Mouse (Mus musculus): ENCODE results near the gene Slc22a16. TPM values are rescaled to one million over a fixed set of nuclear protein-coding genes. Genes with fewer than 3 reads are reported as not detected.

Gene Slc22a16
- polyA plus RNA-seq, 1 experiment from 2014 or later, result not detected

DNA sequence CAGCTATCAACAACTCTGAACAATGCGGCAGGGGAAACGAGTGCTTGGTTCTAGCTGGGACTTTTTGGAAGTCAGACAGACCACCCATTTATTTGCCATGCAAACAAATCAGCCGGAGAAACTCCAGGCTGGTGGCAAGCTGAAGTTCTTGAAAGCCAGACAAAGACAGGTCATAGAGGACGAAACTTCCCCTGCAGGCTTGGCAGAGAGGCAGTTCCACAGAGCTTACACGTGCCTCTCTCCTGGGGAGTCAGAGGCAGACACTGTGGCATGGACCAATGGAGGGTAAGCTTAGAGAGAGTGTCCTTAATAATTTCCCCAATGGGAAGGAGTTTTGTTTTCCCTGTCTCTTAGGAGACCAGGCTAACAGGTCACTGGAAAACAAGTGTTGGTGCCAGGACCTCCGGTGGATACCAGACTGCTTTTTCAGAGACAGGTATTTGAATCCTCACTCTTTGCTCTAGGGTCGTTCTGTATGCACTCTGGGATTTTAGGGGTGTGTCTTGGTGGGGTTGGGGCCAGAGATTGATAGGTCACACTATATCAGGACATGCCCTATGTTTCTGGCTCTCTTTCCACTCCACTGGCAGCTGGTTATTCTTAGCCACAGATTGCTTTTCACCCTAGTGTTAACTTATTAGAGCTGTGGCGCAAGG is 59.6 kb downstream of the Slc22a16 start, which contains the start of gene Ddo:
Gene Ddo, plus strand, starts transcription at position 356 of the 656 bp plus-strand sequence.
- H3K27ac ChIP-seq, result no peak within 1 kb of the TSS
- H3K36me3 ChIP-seq (replicated peaks), result no peaks in the 10 kb centered on the region
- H3K9me3 ChIP-seq, result no peaks in the 10 kb centered on the region
- no peak for DNase-seq (ENCODE audit: extremely low spot score, low spot score)
- WGBS, result 82% methylated on average over 8 of the region's 8 CpGs
- H3K4me3 ChIP-seq, result no peak within 1 kb of the TSS
- no peaks in the 10 kb centered on the region for H3K27me3 ChIP-seq (ENCODE audit: poor library complexity, severe bottlenecking)
- H3K4me1 ChIP-seq, result peaks cover 9% of the 10 kb centered on the region

- Histone ChIP-seq H3K36me3 (replicated peaks) (no peaks in the 10 kb centered on the region), H3K4me1 (peaks cover 9% of the 10 kb centered on the region), H3K4me3 (no peak overlapping the region), H3K27me3 (ENCODE audit: poor library complexity, severe bottlenecking) (no peaks in the 10 kb centered on the region), H3K27ac (no peak overlapping the region), H3K9me3 (no peaks in the 10 kb centered on the region)
- DNase-seq (ENCODE audit: extremely low spot score, low spot score), result no peak
- 92% methylated on average over 5 of the region's 5 CpGs for WGBS
These were observed 60.3 kb downstream of the Slc22a16 start for GRCm38 (mm10) chr10:40630457-40630856.

GRCm38 (mm10) chr10:40630961-40631360 is 60.8 kb downstream of the Slc22a16 start:
- no peak overlapping the region for H3K4me3 ChIP-seq
- H3K36me3 ChIP-seq (replicated peaks), result no peaks in the 10 kb centered on the region
- H3K27ac ChIP-seq, result no peak overlapping the region
- peaks cover 9% of the 10 kb centered on the region for H3K4me1 ChIP-seq
- no peak for DNase-seq (ENCODE audit: extremely low spot score, low spot score)
- H3K27me3 ChIP-seq (ENCODE audit: poor library complexity, severe bottlenecking), result no peaks in the 10 kb centered on the region
- 87% methylated on average over 9 of the region's 9 CpGs for WGBS
- no peaks in the 10 kb centered on the region for H3K9me3 ChIP-seq

- Histone ChIP-seq H3K9me3 (no peaks in the 10 kb centered on the region), H3K36me3 (replicated peaks) (no peaks in the 10 kb centered on the region), H3K27ac (no peak overlapping the region), H3K4me1 (peaks cover 9% of the 10 kb centered on the region), H3K27me3 (ENCODE audit: poor library complexity, severe bottlenecking) (no peaks in the 10 kb centered on the region), H3K4me3 (no peak overlapping the region)
- no peak for DNase-seq (ENCODE audit: extremely low spot score, low spot score)
- 90% methylated on average over 3 of the region's 3 CpGs for WGBS
These were observed 62.0 kb downstream of the Slc22a16 start for GRCm38 (mm10) chr10:40632087-40632486.

DNA sequence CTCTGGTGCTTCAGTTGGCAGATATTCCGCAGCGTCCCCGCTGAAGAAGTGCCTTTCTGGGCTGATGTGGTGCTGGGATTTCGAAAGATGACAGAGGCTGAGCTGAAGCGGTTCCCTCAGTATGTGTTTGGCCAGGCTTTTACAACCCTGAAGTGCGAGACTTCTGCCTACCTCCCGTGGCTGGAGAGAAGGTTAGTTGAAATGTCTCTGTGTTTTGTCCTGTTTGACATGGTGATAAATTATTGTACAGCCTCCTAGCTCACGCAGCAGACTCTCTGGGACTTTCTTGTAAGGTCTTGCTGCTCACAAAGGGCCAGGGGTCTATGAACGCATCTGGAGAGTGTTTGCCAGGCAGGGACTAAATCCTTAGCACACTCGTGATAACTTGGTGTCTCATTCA is 67.2 kb downstream of the Slc22a16 start:
- no peak for DNase-seq (ENCODE audit: extremely low spot score, low spot score)
- no peaks in the 10 kb centered on the region for H3K36me3 ChIP-seq (replicated peaks)
- H3K27me3 ChIP-seq (ENCODE audit: poor library complexity, severe bottlenecking), result peaks cover 5% of the 10 kb centered on the region; the same call in 1 of the 2 replicates
- H3K4me1 ChIP-seq, result peaks cover 25% of the 10 kb centered on the region
- H3K27ac ChIP-seq, result no peak overlapping the region
- WGBS, result 75% methylated on average over 10 of the region's 10 CpGs
- H3K9me3 ChIP-seq, result no peaks in the 10 kb centered on the region
- no peak overlapping the region for H3K4me3 ChIP-seq

DNA sequence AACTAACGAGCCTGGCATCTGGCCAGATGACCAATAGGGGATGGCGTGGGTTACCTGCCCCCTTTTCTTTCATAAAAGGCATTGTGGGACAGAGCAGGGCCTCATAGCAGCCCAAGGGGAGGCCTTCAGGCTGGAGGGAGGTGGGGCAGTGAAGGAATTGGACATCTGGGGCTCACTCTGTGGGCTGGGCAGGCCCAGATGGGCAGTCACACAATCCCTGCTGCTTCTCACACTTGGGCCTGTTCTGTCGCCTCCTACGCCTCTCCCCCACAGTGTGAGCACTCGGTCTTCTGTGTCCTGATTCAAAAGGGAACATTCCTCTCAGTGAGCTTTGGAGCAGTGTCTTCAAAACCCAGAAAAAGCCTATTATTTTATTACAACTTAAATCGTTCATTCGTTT is 68.1 kb downstream of the Slc22a16 start:
- H3K27me3 ChIP-seq (ENCODE audit: poor library complexity, severe bottlenecking), result peaks cover 5% of the 10 kb centered on the region; the same call in 1 of the 2 replicates
- no peaks in the 10 kb centered on the region for H3K36me3 ChIP-seq (replicated peaks)
- 58% methylated on average over 7 of the region's 7 CpGs for WGBS
- no peaks in the 10 kb centered on the region for H3K9me3 ChIP-seq
- H3K27ac ChIP-seq, result peak overlapping the region; percentile 68
- H3K4me1 ChIP-seq, result peaks cover 25% of the 10 kb centered on the region
- no peak for DNase-seq (ENCODE audit: extremely low spot score, low spot score)
- H3K4me3 ChIP-seq, result no peak overlapping the region

- Histone ChIP-seq H3K27ac (peak overlapping the region; percentile 51), H3K4me1 (peaks cover 25% of the 10 kb centered on the region), H3K4me3 (no peak overlapping the region), H3K27me3 (ENCODE audit: poor library complexity, severe bottlenecking) (peaks cover 5% of the 10 kb centered on the region; the same call in 1 of the 2 replicates), H3K36me3 (replicated peaks) (no peaks in the 10 kb centered on the region), H3K9me3 (no peaks in the 10 kb centered on the region)
- DNase-seq (ENCODE audit: extremely low spot score, low spot score), result no peak
- 66% methylated on average over 26 of the region's 26 CpGs for WGBS
These were observed 69.0 kb downstream of the Slc22a16 start for GRCm38 (mm10) chr10:40638823-40639819.

GRCm38 (mm10) chr10:40640406-40640805 is 70.3 kb downstream of the Slc22a16 start:
- 92% methylated on average over 4 of the region's 4 CpGs for WGBS

DNA sequence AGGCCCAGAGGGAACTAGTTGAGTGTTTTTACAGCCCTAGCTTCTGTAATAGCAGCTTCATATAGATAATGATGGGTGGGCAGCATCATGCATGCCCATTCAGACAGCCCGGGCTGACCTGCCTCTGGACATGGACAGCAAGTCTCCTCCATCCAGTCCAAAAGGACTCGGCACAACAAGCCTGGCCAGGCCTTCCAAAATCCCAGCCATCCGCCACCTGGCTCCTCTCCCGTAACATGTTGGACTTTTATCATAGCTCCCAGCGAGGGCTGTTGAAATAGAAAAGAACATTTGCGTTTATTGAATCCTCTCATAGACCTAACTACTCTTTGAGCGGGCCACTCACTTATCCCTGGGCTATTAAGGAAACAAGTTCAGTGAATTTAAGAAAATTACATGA is 71.8 kb downstream of the Slc22a16 start:
- DNase-seq (ENCODE audit: extremely low spot score, low spot score), result no peak
- H3K4me1 ChIP-seq, result peaks cover 25% of the 10 kb centered on the region
- peaks cover 5% of the 10 kb centered on the region for H3K27me3 ChIP-seq (ENCODE audit: poor library complexity, severe bottlenecking)
- H3K27ac ChIP-seq, result no peak overlapping the region
- H3K36me3 ChIP-seq (replicated peaks), result no peaks in the 10 kb centered on the region
- peaks cover 14% of the 10 kb centered on the region for H3K9me3 ChIP-seq
- no peak overlapping the region for H3K4me3 ChIP-seq
- 91% methylated on average over 7 of the region's 7 CpGs for WGBS

More at GRCm38 (mm10) chr10:40640406-40640805, 70.3 kb downstream of the Slc22a16 start:
- Histone ChIP-seq H3K36me3 (replicated peaks) (no peaks in the 10 kb centered on the region), H3K27me3 (ENCODE audit: poor library complexity, severe bottlenecking) (peaks cover 5% of the 10 kb centered on the region; the same call in 1 of the 2 replicates), H3K4me1 (peaks cover 25% of the 10 kb centered on the region), H3K4me3 (no peak overlapping the region), H3K9me3 (no peaks in the 10 kb centered on the region), H3K27ac (no peak overlapping the region)
- no peak for DNase-seq (ENCODE audit: extremely low spot score, low spot score)

- H3K9me3 ChIP-seq, result peaks cover 23% of the 10 kb centered on the region
- H3K27me3 ChIP-seq (ENCODE audit: poor library complexity, severe bottlenecking), result peaks cover 5% of the 10 kb centered on the region
- DNase-seq (ENCODE audit: extremely low spot score, low spot score), result no peak
- 88% methylated on average over 5 of the region's 5 CpGs for WGBS
- H3K27ac ChIP-seq, result no peak overlapping the region
- H3K36me3 ChIP-seq (replicated peaks), result no peaks in the 10 kb centered on the region
- peaks cover 21% of the 10 kb centered on the region for H3K4me1 ChIP-seq
- H3K4me3 ChIP-seq, result no peak overlapping the region
These were observed 73.0 kb downstream of the Slc22a16 start for GRCm38 (mm10) chr10:40643126-40643525.

GRCm38 (mm10) chr10:40644456-40644855 is 74.3 kb downstream of the Slc22a16 start:
- DNase-seq (ENCODE audit: extremely low spot score, low spot score), result no peak
- H3K27me3 ChIP-seq (ENCODE audit: poor library complexity, severe bottlenecking), result peaks cover 5% of the 10 kb centered on the region
- peaks cover 23% of the 10 kb centered on the region for H3K9me3 ChIP-seq
- no peaks in the 10 kb centered on the region for H3K36me3 ChIP-seq (replicated peaks)
- no peak overlapping the region for H3K4me3 ChIP-seq
- peaks cover 8% of the 10 kb centered on the region for H3K4me1 ChIP-seq
- 90% methylated on average over 9 of the region's 9 CpGs for WGBS
- H3K27ac ChIP-seq, result no peak overlapping the region

- 0 out of 2 replicates have a peak, but pooled peaks cover 6% of the 10 kb centered on the region for H3K4me1 ChIP-seq
- 80% methylated on average over 1 of the region's 1 CpGs for WGBS
- no peaks in the 10 kb centered on the region for H3K36me3 ChIP-seq (replicated peaks)
- no peak overlapping the region for H3K4me3 ChIP-seq
- peaks cover 5% of the 10 kb centered on the region for H3K27me3 ChIP-seq (ENCODE audit: poor library complexity, severe bottlenecking)
- H3K27ac ChIP-seq, result no peak overlapping the region
- peaks cover 23% of the 10 kb centered on the region for H3K9me3 ChIP-seq
- no peak for DNase-seq (ENCODE audit: extremely low spot score, low spot score)
These were observed 75.2 kb downstream of the Slc22a16 start for GRCm38 (mm10) chr10:40645346-40645745.

All from forebrain, embryonic 10.5 days (tissue).